Mouse (Mus musculus) limb, embryonic 13.5 days (tissue): Measurements from ENCODE around the gene Chrna1. TPM values are rescaled to one million over a fixed set of nuclear protein-coding genes. Genes with fewer than 3 reads are reported as not detected.

ENCODE experiments used
- ATAC-seq: fragments of 200-750 bp; cut with Nextera tagmentation; 2 replicates; pipeline ENCODE4 v1.8.0; 2017; ENCODE audit warnings: low read depth, moderate number of reproducible peaks, moderate TSS enrichment; ENCODE audit not compliant: low FRiP score
- H3K27ac ChIP-seq: fragments of 300-500 bp; sonication (generic); 2 replicates; pipeline ENCODE4 v1.5.1; 2015; ENCODE audit warnings: inconsistent platforms, mild to moderate bottlenecking, moderate library complexity
- H3K27me3 ChIP-seq: fragments of 300-500 bp; sonication (generic); 2 replicates; pipeline ENCODE4 v1.6.1; 2015; ENCODE audit warnings: mild to moderate bottlenecking, inconsistent platforms
- H3K36me3 ChIP-seq: fragments of 300-500 bp; sonication (generic); 2 replicates; pipeline ENCODE4 v1.6.1; 2015; ENCODE audit warnings: inconsistent platforms, mild to moderate bottlenecking, moderate library complexity
- H3K4me1 ChIP-seq: fragments of 300-500 bp; sonication (generic); 2 replicates; pipeline ENCODE4 v1.6.1; 2015; ENCODE audit warnings: inconsistent platforms
- H3K4me2 ChIP-seq: fragments of 300-500 bp; sonication (generic); replicated peaks from 2 replicates; pipeline ENCODE4 v1.6.1; 2015; ENCODE audit warnings: inconsistent platforms, mild to moderate bottlenecking, moderate library complexity
- H3K4me3 ChIP-seq: fragments of 300-500 bp; sonication (generic); 2 replicates; pipeline ENCODE4 v1.5.1; 2015; ENCODE audit warnings: moderate library complexity, mild to moderate bottlenecking, inconsistent platforms
- H3K9ac ChIP-seq: fragments of 300-500 bp; sonication (generic); 2 replicates; pipeline ENCODE4 v1.6.1; 2015; ENCODE audit warnings: mild to moderate bottlenecking, inconsistent platforms
- H3K9me3 ChIP-seq: fragments of 300-500 bp; sonication (generic); 2 replicates; pipeline ENCODE4 v1.6.1; 2016; ENCODE audit warnings: inconsistent platforms
- WGBS: fragments of 180-500 bp; shearing (Covaris S2); methylation state at CpG from one replicate; pipeline ENCODE4 v1.1.7; 2015; 5-methylcytosine and 5-hydroxymethylcytosine counted together
- polyA plus RNA-seq: library from polyadenylated mRNA; unstranded; fragments of >200 nt; fragmentation: Nextera tagmentation; extraction: Ambion mirVana; gene quantifications from 2 replicates; pipeline ENCODE4 v1.2.1, GENCODE M21; 2015

The Chrna1 gene
- polyA plus RNA-seq, 1 experiment from 2014 or later = 14.4 TPM

DNA sequence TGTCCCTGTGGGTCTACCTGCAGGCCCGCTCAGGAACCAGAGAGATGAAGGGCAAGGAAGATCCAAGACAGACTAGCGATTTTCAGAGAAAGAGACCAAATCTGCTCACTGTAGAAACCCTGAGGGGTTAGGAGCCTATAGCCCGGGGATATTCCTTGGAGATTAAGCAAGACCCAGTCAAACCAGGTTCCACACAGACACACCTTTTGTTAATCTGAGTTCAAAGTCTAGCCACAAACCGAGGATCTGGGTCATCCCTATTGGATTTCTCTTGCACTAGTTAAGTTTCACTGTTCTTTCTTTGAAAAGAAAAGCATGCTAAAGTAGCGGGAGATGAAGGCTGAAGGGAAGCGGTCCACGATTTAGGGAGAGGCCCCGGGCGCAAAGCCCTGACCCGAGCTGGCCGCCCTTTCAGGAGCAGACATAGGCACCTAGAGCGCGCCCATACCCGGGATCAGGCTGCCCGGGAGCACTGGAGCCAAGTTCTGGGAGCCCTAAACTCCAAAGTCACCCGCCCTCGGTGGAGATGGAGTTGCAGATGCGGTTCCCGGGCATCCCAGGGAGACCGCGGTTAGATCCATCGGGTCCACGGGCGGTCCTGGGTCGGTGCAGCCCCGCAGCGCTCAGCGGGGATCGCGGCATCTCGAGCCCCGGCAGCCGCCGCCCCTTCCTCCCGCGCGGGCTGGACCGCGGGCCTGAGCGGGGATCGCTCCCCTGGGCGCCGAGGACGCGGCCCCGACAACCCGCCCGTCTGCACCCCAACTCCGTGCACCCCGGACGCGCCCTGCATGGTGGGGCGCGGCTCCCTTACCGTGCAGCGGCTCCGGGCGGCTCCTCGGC lies 51.4 kb downstream of the Chrna1 start:
- H3K4me1 ChIP-seq = peaks cover 37% of the 10 kb centered on the region
- H3K36me3 ChIP-seq = no peaks in the 10 kb centered on the region
- peak overlapping the region; percentile 77 for H3K4me2 ChIP-seq
- 1% methylated on average over 54 of the region's 59 CpGs for WGBS
- no peaks in the 10 kb centered on the region for H3K27me3 ChIP-seq
- no peaks in the 10 kb centered on the region for H3K9me3 ChIP-seq
- H3K9ac ChIP-seq = peak overlapping the region; percentile 99
- ATAC-seq = peak; percentile 64
- peak overlapping the region; percentile 92 for H3K27ac ChIP-seq
- H3K4me3 ChIP-seq = peak overlapping the region; percentile 92

DNA sequence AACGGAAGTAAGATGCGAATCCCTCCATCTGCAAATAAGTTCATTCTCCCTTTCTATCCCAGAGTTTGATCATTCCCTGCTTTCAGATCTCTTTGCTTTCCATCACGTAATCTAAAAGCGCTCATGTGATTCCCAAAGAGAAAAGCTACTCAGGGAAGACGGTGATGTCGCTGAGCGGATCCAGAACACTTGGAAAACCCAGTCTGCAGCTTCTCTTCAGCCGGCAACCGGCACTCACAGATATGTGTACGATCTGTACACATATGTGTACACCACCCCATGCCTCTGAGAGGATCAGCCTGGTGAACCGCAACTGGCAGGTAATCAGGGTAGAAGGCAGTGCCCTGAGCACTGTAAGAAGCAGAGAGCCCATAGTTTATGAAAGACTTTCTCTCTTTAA lies 52.2 kb downstream of the Chrna1 start:
- Histone ChIP-seq H3K9ac (peak overlapping the region; percentile 99), H3K27me3 (no peaks in the 10 kb centered on the region), H3K27ac (no peak overlapping the region), H3K4me1 (peaks cover 43% of the 10 kb centered on the region), H3K9me3 (no peaks in the 10 kb centered on the region), H3K36me3 (no peaks in the 10 kb centered on the region), H3K4me2 (peak overlapping the region; percentile 77), H3K4me3 (peak overlapping the region; percentile 92)
- 63% methylated on average over 11 of the region's 11 CpGs for WGBS
- no peak for ATAC-seq

DNA sequence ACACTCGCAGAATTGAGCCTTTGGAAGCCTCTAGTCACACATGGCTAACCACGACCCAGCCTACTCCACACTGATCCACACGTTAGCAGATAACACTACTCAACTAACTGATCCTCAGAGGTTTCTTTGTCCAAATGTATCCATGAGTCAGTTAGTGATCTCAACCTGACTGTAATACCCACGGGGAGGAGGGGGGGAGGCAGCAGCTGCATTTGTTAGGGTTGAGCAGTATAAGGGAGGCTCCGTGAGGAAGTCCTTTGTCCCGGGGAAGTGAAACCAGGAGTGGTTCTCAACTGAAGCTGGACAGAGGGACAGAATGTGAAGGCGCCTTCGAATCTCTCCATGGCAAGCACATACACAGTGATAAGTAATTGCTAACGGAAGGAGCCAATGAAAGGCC lies 53.4 kb downstream of the Chrna1 start:
- Histone ChIP-seq H3K27ac (no peak overlapping the region), H3K9me3 (no peaks in the 10 kb centered on the region), H3K4me2 (peak overlapping the region; percentile 77), H3K9ac (peak overlapping the region; percentile 19; the same call in 1 of the 2 replicates), H3K4me3 (peak overlapping the region; percentile 92), H3K36me3 (no peaks in the 10 kb centered on the region), H3K27me3 (no peaks in the 10 kb centered on the region), H3K4me1 (peaks cover 56% of the 10 kb centered on the region)
- no peak for ATAC-seq
- whole genome bisulfite sequencing = 65% methylated on average over 9 of the region's 9 CpGs

DNA sequence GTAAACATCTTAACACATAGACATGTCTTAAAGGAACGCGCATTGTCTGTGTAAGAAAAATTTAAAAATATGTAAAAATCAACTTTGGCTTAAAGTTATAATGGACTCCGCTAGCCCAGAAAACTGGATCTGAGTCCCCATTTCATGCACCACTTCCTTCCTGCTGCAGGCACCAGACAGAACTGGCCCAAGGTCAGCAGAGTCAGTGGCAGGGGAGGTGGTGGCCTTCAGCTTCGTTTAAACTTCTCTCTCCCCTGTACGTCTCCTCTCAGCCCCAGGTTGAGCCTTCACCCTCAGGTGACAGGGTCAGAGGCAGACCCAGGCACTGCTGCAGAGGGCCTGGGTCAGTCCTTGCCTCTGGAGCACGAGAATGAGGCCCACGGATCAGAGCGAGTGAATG lies 57.2 kb downstream of the Chrna1 start:
- no peak for ATAC-seq
- Histone ChIP-seq H3K27me3 (no peaks in the 10 kb centered on the region), H3K36me3 (no peaks in the 10 kb centered on the region), H3K27ac (peak overlapping the region; percentile 73), H3K4me2 (no peak overlapping the region), H3K4me3 (no peak overlapping the region), H3K4me1 (peaks cover 68% of the 10 kb centered on the region), H3K9me3 (no peaks in the 10 kb centered on the region), H3K9ac (peak overlapping the region; percentile 13; the same call in 1 of the 2 replicates)
- 63% methylated on average over 8 of the region's 8 CpGs for WGBS

DNA sequence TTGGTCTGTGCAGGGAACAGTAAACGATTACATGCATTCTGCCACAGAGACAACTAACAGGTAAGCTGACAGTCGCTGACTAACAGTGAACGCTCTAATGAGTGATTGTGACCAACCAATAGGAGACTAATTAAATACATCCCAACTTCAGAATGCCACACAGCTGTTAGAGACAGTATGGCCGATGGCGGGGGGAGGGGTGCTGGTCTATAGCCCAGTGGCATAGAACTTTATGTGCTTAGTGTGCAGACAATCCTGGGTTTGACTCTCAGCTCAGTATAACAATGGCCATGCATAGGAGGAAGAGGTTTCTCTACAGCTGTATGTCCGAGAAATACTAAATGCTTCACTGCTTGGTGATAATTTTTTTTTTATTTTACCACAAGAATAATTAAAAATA lies 57.8 kb downstream of the Chrna1 start:
- Histone ChIP-seq H3K4me3 (no peak overlapping the region), H3K4me1 (peaks cover 62% of the 10 kb centered on the region), H3K9ac (no peak overlapping the region), H3K36me3 (no peaks in the 10 kb centered on the region), H3K9me3 (no peaks in the 10 kb centered on the region), H3K27ac (0 out of 2 replicates have a peak overlapping the region, but pooled peaks have one; percentile 15), H3K27me3 (no peaks in the 10 kb centered on the region), H3K4me2 (peak overlapping the region; percentile 36; the same call in 1 of the 2 replicates)
- 27% methylated on average over 6 of the region's 6 CpGs for WGBS
- no peak for ATAC-seq

DNA sequence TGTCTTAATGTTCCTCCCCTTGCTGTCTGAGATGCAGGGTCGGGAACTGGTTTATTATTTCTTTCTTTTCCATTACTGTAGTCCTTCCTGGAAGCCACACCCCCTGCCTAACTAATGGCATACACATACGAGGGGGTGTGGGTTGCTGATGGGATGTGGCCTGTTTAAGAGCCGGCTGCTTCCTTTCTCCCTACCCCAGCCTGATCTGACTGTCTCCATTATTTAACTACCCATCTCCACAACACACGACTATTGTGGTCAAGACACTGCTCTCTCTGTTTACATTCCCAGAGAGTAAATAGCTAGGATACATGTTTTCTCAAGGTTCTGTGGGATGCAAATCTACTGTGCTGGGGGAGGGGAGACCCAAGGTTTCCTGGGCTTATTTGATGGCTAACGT lies 58.4 kb downstream of the Chrna1 start:
- Histone ChIP-seq H3K9me3 (no peaks in the 10 kb centered on the region), H3K36me3 (peaks cover 3% of the 10 kb centered on the region), H3K9ac (no peak overlapping the region), H3K27ac (0 out of 2 replicates have a peak overlapping the region, but pooled peaks have one; percentile 15), H3K4me3 (no peak overlapping the region), H3K4me2 (peak overlapping the region; percentile 36), H3K4me1 (peaks cover 56% of the 10 kb centered on the region), H3K27me3 (no peaks in the 10 kb centered on the region)
- 8% methylated on average over 5 of the region's 5 CpGs for WGBS
- no peak for ATAC-seq

DNA sequence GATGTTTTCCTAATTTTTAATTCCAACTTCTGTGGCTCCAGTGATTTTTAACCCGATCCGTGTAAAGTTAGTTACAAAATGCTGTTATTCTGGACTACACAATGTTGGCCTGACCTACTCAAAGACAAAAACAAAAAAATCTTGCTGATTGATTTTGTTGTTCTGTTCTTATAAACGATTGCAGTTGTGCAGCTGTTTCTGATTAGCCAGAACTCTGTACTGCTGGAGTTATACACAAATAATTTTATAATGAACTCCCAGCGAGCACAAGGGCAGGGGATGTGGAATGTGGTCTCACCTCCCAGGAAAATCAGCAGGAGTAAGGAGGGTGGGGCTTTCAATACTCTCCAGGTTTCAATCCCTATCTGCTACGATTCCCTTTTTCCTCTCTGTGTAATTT lies 61.2 kb downstream of the Chrna1 start:
- no peak overlapping the region for H3K4me3 ChIP-seq
- WGBS = 42% methylated on average over 5 of the region's 5 CpGs
- no peak overlapping the region; the same call in 1 of the 2 replicates for H3K4me2 ChIP-seq
- peaks cover 12% of the 10 kb centered on the region for H3K36me3 ChIP-seq
- no peaks in the 10 kb centered on the region for H3K9me3 ChIP-seq
- ATAC-seq = no peak
- H3K4me1 ChIP-seq = peaks cover 40% of the 10 kb centered on the region
- peak overlapping the region; percentile 63; the same call in 1 of the 2 replicates for H3K27ac ChIP-seq
- no peaks in the 10 kb centered on the region for H3K27me3 ChIP-seq
- no peak overlapping the region for H3K9ac ChIP-seq

DNA sequence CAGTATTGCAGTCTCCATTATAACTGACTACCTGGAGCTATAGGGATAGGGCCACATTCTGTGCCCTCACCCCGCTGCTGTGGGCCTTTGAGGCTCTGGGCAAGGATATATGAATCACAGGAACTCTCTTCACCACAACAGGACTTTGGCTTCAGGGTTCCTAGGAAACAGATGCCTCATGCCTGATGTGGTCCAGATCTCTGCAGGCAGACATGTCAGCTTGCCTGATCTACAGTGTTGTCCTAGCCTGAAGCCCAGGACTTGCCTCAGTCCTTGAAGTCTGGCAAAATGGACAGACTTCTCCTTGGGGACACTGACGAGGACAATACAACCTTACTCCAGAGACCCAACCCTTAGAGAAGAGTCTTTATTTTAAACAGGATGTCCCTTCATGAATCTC lies 61.8 kb downstream of the Chrna1 start:
- peaks cover 42% of the 10 kb centered on the region for H3K4me1 ChIP-seq
- WGBS = 79% methylated on average over 2 of the region's 2 CpGs

DNA sequence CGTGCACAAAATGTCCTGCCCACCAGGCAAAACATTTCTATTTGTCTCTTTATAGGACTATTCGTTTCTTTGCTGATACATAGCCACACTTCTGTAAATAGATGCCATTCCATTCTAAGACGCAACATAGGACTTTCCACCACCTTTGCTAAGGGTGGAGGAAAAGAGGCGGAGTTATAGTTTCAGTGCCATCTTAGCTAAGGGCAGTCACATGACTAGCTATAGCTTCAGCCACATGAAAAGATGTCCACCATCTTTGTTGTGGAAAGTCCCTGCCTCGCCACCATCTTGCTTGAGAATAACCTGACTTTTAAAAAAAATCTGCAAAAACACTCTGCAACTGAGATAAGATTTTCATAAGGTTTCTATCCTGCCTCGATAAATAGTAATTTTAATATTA lies 66.0 kb downstream of the Chrna1 start:
- peaks cover 33% of the 10 kb centered on the region for H3K4me1 ChIP-seq
- 90% methylated on average over 6 of the region's 6 CpGs for WGBS
- no peak overlapping the region for H3K9ac ChIP-seq
- peaks cover 12% of the 10 kb centered on the region for H3K36me3 ChIP-seq
- no peak overlapping the region for H3K4me3 ChIP-seq
- H3K27ac ChIP-seq = no peak overlapping the region
- no peak for ATAC-seq
- no peaks in the 10 kb centered on the region for H3K27me3 ChIP-seq
- H3K9me3 ChIP-seq = no peaks in the 10 kb centered on the region
- H3K4me2 ChIP-seq = no peak overlapping the region

More for the DNA sequence above, 61.8 kb downstream of the Chrna1 start:
- no peak overlapping the region for H3K4me3 ChIP-seq
- no peaks in the 10 kb centered on the region for H3K27me3 ChIP-seq
- no peaks in the 10 kb centered on the region for H3K9me3 ChIP-seq
- peak overlapping the region; percentile 3; the same call in 1 of the 2 replicates for H3K27ac ChIP-seq
- H3K9ac ChIP-seq = no peak overlapping the region
- H3K4me2 ChIP-seq = no peak overlapping the region
- peaks cover 12% of the 10 kb centered on the region for H3K36me3 ChIP-seq
- ATAC-seq = no peak

Other genes with a start within 250 kb of the Chrna1 start
- 4.7 and 5.5 TPM in 2 replicates for gene Gpr155, start 193.8 kb downstream of the Chrna1 start, polyA plus RNA-seq
- 14.6 and 16.2 TPM in 2 replicates for gene Wipf1, start 50.6 kb downstream of the Chrna1 start, polyA plus RNA-seq
- gene Chn1, start 195.0 kb upstream of the Chrna1 start, polyA plus RNA-seq = 26.1 and 28.4 TPM in 2 replicates